Mouse (Mus musculus): ENCODE data around the gene Pprc1. TPM values are rescaled to one million over a fixed set of nuclear protein-coding genes. Genes with fewer than 3 reads are reported as not detected.

The Pprc1 gene
- polyA plus RNA-seq, 1 experiment from 2014 or later, result 55.2 TPM

DNA sequence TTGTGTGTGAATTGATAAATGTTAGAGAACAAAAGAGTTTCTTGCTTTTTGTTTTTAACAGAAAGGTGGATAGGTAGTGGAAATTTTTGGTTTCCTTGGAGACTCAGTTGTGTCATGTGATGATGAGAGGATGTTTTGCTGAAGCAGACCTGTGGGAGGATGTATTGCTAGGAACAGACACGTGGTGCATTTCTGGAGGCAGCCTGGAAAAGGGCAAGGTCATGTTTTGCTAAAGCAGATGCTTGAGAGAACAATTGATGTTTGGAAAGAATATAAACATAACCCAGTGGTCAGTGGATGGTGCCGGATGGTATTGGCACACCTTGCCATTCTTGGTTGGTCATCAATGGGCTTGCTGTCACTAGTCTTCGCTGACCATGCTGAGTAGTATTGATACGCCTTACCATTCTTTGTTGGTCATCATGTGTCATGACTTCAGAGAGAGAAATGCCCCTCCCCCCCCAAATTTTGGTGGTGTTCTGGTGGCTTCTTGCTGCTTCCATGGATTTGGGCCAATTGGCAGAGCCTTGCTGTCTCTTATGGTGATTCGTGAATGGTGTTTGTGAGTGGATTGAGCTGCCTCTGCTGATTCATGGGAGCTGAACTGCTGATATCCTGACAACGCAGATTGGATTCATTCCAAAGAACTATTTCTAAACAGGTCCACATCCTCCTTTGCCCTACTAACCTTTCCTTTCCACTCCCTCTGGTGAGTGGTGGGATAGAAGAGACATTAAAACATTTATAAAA, 58.9 kb downstream of the Pprc1 start:
- ATAC-seq (ENCODE audit: insufficient number of reproducible peaks, low FRiP score, low TSS enrichment, low read depth), result no peak
- H3K4me3 ChIP-seq (ENCODE audit: low read depth, low read length), result no peak overlapping the region
- no peaks in the 10 kb centered on the region for H3K9me3 ChIP-seq (ENCODE audit: control insufficient read depth, low read length)
- no peak overlapping the region for H3K27ac ChIP-seq (replicated peaks; ENCODE audit: low read depth, low read length)
- H3K36me3 ChIP-seq (ENCODE audit: control insufficient read depth, insufficient read depth, low read length), result no peaks in the 10 kb centered on the region
- H3K4me2 ChIP-seq (ENCODE audit: low read depth, severe bottlenecking), result no peak overlapping the region
- no peak overlapping the region for H3K9ac ChIP-seq (ENCODE audit: low read length)
- H3K27me3 ChIP-seq (ENCODE audit: control insufficient read depth, insufficient read depth, low read length), result no peaks in the 10 kb centered on the region
- no peak for DNase-seq (ENCODE audit: low spot score)
- no peaks in the 10 kb centered on the region for H3K4me1 ChIP-seq (ENCODE audit: control insufficient read depth, insufficient read depth, low read length)
- WGBS, result 94% methylated on average over 6 of the region's 6 CpGs

DNA sequence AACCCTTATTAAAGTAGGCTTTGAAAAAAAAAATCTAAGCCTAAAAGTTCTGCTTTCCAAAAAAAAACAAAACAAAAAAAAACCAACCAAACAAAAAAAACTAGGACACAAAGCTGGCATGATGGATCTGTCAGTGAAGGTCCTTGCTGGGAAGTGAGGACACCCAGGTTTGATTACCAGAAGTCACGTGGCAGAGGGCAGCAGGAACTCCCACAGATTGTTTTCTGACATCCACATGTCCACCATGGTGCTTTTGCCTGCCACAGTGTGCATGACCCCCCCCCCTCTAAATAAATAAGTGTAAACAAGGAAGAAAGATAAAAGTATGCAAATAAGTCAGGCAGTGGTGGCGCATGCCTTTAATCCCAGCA, 59.5 kb downstream of the Pprc1 start:
- Histone ChIP-seq H3K4me3 (ENCODE audit: low read depth, low read length) (no peak overlapping the region), H3K27ac (replicated peaks; ENCODE audit: low read depth, low read length) (no peak overlapping the region), H3K9me3 (ENCODE audit: control insufficient read depth, low read length) (no peaks in the 10 kb centered on the region), H3K4me1 (ENCODE audit: control insufficient read depth, insufficient read depth, low read length) (no peaks in the 10 kb centered on the region), H3K27me3 (ENCODE audit: control insufficient read depth, insufficient read depth, low read length) (no peaks in the 10 kb centered on the region), H3K36me3 (ENCODE audit: control insufficient read depth, insufficient read depth, low read length) (no peaks in the 10 kb centered on the region), H3K4me2 (ENCODE audit: low read depth, severe bottlenecking) (no peak overlapping the region), H3K9ac (ENCODE audit: low read length) (no peak overlapping the region)
- 89% methylated on average over 2 of the region's 2 CpGs for WGBS
- ATAC-seq (ENCODE audit: insufficient number of reproducible peaks, low FRiP score, low TSS enrichment, low read depth), result no peak
- no peak for DNase-seq (ENCODE audit: low spot score)

- DNase-seq (ENCODE audit: low spot score), result no peak
- 76% methylated on average over 2 of the region's 2 CpGs for WGBS
- no peak overlapping the region for H3K4me3 ChIP-seq (ENCODE audit: low read depth, low read length)
- no peak overlapping the region for H3K4me2 ChIP-seq (ENCODE audit: low read depth, severe bottlenecking)
- no peak overlapping the region for H3K9ac ChIP-seq (ENCODE audit: low read length)
- no peak for ATAC-seq (ENCODE audit: insufficient number of reproducible peaks, low FRiP score, low TSS enrichment, low read depth)
- H3K27ac ChIP-seq (replicated peaks; ENCODE audit: low read depth, low read length), result no peak overlapping the region
- no peaks in the 10 kb centered on the region for H3K27me3 ChIP-seq (ENCODE audit: control insufficient read depth, insufficient read depth, low read length)
- H3K4me1 ChIP-seq (ENCODE audit: control insufficient read depth, insufficient read depth, low read length), result no peaks in the 10 kb centered on the region
- no peaks in the 10 kb centered on the region for H3K9me3 ChIP-seq (ENCODE audit: control insufficient read depth, low read length)
- no peaks in the 10 kb centered on the region for H3K36me3 ChIP-seq (ENCODE audit: control insufficient read depth, insufficient read depth, low read length)
Observed at GRCm38 (mm10) chr19:46110214-46110613, 65.5 kb downstream of the Pprc1 start.

DNA sequence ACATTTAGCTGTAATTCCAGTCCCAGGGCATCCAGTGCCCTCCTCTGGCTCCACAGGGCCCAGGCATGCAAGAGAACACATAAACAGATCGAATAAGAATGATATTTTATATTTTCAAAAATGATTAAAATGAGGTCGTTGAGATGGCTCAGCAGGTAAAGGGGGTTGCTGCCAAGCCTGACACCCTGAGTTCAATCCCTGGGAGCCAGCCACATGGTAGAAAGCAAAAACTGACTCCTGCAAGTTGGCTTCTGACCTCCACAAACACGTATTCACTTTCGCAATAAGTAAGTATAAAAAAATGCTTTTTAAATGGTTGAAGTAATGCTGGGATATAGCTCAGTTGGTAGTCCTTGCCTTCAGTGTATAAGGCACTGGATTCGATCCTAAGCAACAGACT, 66.1 kb downstream of the Pprc1 start:
- Histone ChIP-seq H3K27ac (replicated peaks; ENCODE audit: low read depth, low read length) (no peak overlapping the region), H3K4me2 (ENCODE audit: low read depth, severe bottlenecking) (no peak overlapping the region), H3K4me1 (ENCODE audit: control insufficient read depth, insufficient read depth, low read length) (no peaks in the 10 kb centered on the region), H3K36me3 (ENCODE audit: control insufficient read depth, insufficient read depth, low read length) (no peaks in the 10 kb centered on the region), H3K9ac (ENCODE audit: low read length) (no peak overlapping the region), H3K4me3 (ENCODE audit: low read depth, low read length) (no peak overlapping the region), H3K27me3 (ENCODE audit: control insufficient read depth, insufficient read depth, low read length) (no peaks in the 10 kb centered on the region), H3K9me3 (ENCODE audit: control insufficient read depth, low read length) (no peaks in the 10 kb centered on the region)
- ATAC-seq (ENCODE audit: insufficient number of reproducible peaks, low FRiP score, low TSS enrichment, low read depth) (no peak), DNase-seq (ENCODE audit: low spot score) (no peak)
- WGBS, result 83% methylated on average over 5 of the region's 5 CpGs

DNA sequence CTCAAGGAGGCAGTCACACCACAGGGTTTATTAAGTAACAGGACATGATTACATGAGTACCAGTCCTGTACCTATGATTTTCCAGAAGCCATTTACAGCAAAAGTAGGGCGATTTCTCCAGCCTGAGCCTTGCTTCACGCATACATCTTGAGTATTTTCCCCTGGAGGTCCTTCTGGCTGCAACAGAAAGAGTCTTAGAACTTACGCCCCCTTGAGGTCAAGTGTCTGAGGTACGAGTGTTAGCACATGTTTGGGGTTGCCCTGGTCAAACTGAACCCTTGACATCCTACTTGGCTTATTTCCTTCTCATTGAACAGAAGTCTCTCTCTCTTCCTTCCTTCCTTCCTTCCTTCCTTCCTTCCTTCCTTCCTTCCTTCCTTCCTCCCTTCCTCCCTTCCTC, 69.9 kb downstream of the Pprc1 start:
- Histone ChIP-seq H3K9me3 (ENCODE audit: control insufficient read depth, low read length) (no peaks in the 10 kb centered on the region), H3K4me2 (ENCODE audit: low read depth, severe bottlenecking) (no peak overlapping the region), H3K27me3 (ENCODE audit: control insufficient read depth, insufficient read depth, low read length) (no peaks in the 10 kb centered on the region), H3K4me3 (ENCODE audit: low read depth, low read length) (no peak overlapping the region), H3K4me1 (ENCODE audit: control insufficient read depth, insufficient read depth, low read length) (no peaks in the 10 kb centered on the region), H3K9ac (ENCODE audit: low read length) (no peak overlapping the region), H3K36me3 (ENCODE audit: control insufficient read depth, insufficient read depth, low read length) (no peaks in the 10 kb centered on the region), H3K27ac (replicated peaks; ENCODE audit: low read depth, low read length) (no peak overlapping the region)
- DNase-seq (ENCODE audit: low spot score) (no peak), ATAC-seq (ENCODE audit: insufficient number of reproducible peaks, low FRiP score, low TSS enrichment, low read depth) (no peak)
- WGBS, result 58% methylated on average over 4 of the region's 4 CpGs

DNA sequence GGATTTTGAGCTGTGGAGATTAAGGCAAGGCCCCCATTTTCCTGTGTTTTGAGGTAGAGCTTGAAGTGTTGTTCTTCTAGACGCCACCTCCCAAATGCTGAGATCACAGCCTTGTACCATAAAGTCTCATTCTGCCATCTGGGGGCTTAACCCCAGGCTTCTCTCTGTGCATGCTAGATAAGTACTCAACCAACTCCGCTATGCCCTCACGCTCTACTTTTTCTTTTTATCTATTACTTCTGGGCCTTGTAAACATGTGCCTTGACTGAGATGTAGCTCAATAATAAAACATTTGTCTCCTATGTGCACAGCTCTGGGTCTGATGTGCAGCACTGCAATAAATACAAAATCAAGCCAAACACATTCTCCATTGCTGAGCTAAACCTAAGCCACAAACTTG, 74.8 kb downstream of the Pprc1 start:
- no peaks in the 10 kb centered on the region for H3K9me3 ChIP-seq (ENCODE audit: control insufficient read depth, low read length)
- H3K4me1 ChIP-seq (ENCODE audit: control insufficient read depth, insufficient read depth, low read length), result no peaks in the 10 kb centered on the region
- no peak for DNase-seq (ENCODE audit: low spot score)
- no peaks in the 10 kb centered on the region for H3K27me3 ChIP-seq (ENCODE audit: control insufficient read depth, insufficient read depth, low read length)
- H3K9ac ChIP-seq (ENCODE audit: low read length), result no peak overlapping the region
- H3K4me2 ChIP-seq (ENCODE audit: low read depth, severe bottlenecking), result no peak overlapping the region
- WGBS, result 93% methylated on average over 3 of the region's 3 CpGs
- no peaks in the 10 kb centered on the region for H3K36me3 ChIP-seq (ENCODE audit: control insufficient read depth, insufficient read depth, low read length)
- H3K27ac ChIP-seq (replicated peaks; ENCODE audit: low read depth, low read length), result no peak overlapping the region
- no peak for ATAC-seq (ENCODE audit: insufficient number of reproducible peaks, low FRiP score, low TSS enrichment, low read depth)
- H3K4me3 ChIP-seq (ENCODE audit: low read depth, low read length), result no peak overlapping the region

- Histone ChIP-seq H3K27ac (replicated peaks; ENCODE audit: low read depth, low read length) (no peak overlapping the region), H3K36me3 (ENCODE audit: control insufficient read depth, insufficient read depth, low read length) (no peaks in the 10 kb centered on the region), H3K9me3 (ENCODE audit: control insufficient read depth, low read length) (no peaks in the 10 kb centered on the region), H3K4me2 (ENCODE audit: low read depth, severe bottlenecking) (no peak overlapping the region), H3K4me3 (ENCODE audit: low read depth, low read length) (no peak overlapping the region), H3K27me3 (ENCODE audit: control insufficient read depth, insufficient read depth, low read length) (no peaks in the 10 kb centered on the region), H3K9ac (ENCODE audit: low read length) (no peak overlapping the region), H3K4me1 (ENCODE audit: control insufficient read depth, insufficient read depth, low read length) (no peaks in the 10 kb centered on the region)
- DNase-seq (ENCODE audit: low spot score) (no peak), ATAC-seq (ENCODE audit: insufficient number of reproducible peaks, low FRiP score, low TSS enrichment, low read depth) (no peak)
- 73% methylated on average over 6 of the region's 6 CpGs for WGBS
Observed at GRCm38 (mm10) chr19:46120872-46121271, 76.2 kb downstream of the Pprc1 start.

Data from limb, embryonic 11.5 days (tissue).